Mouse (Mus musculus) hindbrain, embryonic 12.5 days (tissue): ENCODE measurements around the gene Slc25a30. TPM values are rescaled to one million over a fixed set of nuclear protein-coding genes. Genes with fewer than 3 reads are reported as not detected.

Experiments used
- ATAC-seq: fragments of 200-750 bp; cut with Nextera tagmentation; 2 replicates; pipeline ENCODE4 v1.8.0; 2017; ENCODE audit warnings: moderate TSS enrichment; ENCODE audit not compliant: low FRiP score
- H3K27ac ChIP-seq: fragments of 300-500 bp; sonication (generic); 2 replicates; pipeline ENCODE4 v1.5.1; 2016; ENCODE audit warnings: mild to moderate bottlenecking
- H3K27me3 ChIP-seq: fragments of 300-500 bp; sonication (generic); 2 replicates; pipeline ENCODE4 v1.6.1; 2016; ENCODE audit warnings: mild to moderate bottlenecking
- H3K36me3 ChIP-seq: fragments of 300-500 bp; sonication (generic); 2 replicates; pipeline ENCODE4 v1.6.1; 2016; ENCODE audit warnings: mild to moderate bottlenecking
- H3K4me1 ChIP-seq: fragments of 300-500 bp; sonication (generic); 2 replicates; pipeline ENCODE4 v1.6.1; 2016
- H3K4me2 ChIP-seq: fragments of 300-500 bp; sonication (generic); replicated peaks from 2 replicates; pipeline ENCODE4 v1.6.1; 2016; ENCODE audit warnings: mild to moderate bottlenecking
- H3K4me3 ChIP-seq: fragments of 300-500 bp; sonication (generic); 2 replicates; pipeline ENCODE4 v1.5.1; 2016; ENCODE audit warnings: mild to moderate bottlenecking
- H3K9ac ChIP-seq: fragments of 300-500 bp; sonication (generic); 2 replicates; pipeline ENCODE4 v1.6.1; 2016; ENCODE audit warnings: mild to moderate bottlenecking, moderate library complexity
- H3K9me3 ChIP-seq: fragments of 300-500 bp; sonication (generic); replicated peaks from 2 replicates; pipeline ENCODE4 v1.6.1; 2016; ENCODE audit warnings: mild to moderate bottlenecking
- WGBS: fragments of 180-500 bp; shearing (Covaris S2); methylation state at CpG from one replicate; pipeline ENCODE4 v1.1.7; 2016; 5-methylcytosine and 5-hydroxymethylcytosine counted together
- polyA plus RNA-seq: library from polyadenylated mRNA; unstranded; fragments of >200 nt; fragmentation: Nextera tagmentation; extraction: Ambion mirVana; gene quantifications from 2 replicates; pipeline ENCODE4 v1.2.1, GENCODE M21; 2016

The Slc25a30 gene
- polyA plus RNA-seq, 1 experiment from 2014 or later = 7.8 TPM

GRCm38 (mm10) chr14:75761028-75761805 lies 25.6 kb downstream of the Slc25a30 start:
- no peaks in the 10 kb centered on the region for H3K9me3 ChIP-seq
- H3K4me1 ChIP-seq = no peaks in the 10 kb centered on the region
- H3K27ac ChIP-seq = no peak overlapping the region
- no peak for ATAC-seq
- no peak overlapping the region for H3K4me3 ChIP-seq
- 63% methylated on average over 10 of the region's 10 CpGs for WGBS
- peaks cover 8% of the 10 kb centered on the region; the same call in 1 of the 2 replicates for H3K36me3 ChIP-seq
- H3K9ac ChIP-seq = no peak overlapping the region
- H3K4me2 ChIP-seq = no peak overlapping the region
- H3K27me3 ChIP-seq = peaks cover 8% of the 10 kb centered on the region; the same call in 1 of the 2 replicates

- H3K4me1 ChIP-seq = peaks cover 5% of the 10 kb centered on the region
- no peak overlapping the region for H3K4me2 ChIP-seq
- H3K27ac ChIP-seq = no peak overlapping the region
- H3K36me3 ChIP-seq = peaks cover 8% of the 10 kb centered on the region; the same call in 1 of the 2 replicates
- no peak for ATAC-seq
- H3K9me3 ChIP-seq = no peaks in the 10 kb centered on the region
- 85% methylated on average over 7 of the region's 7 CpGs for WGBS
- H3K27me3 ChIP-seq = peaks cover 8% of the 10 kb centered on the region; the same call in 1 of the 2 replicates
- no peak overlapping the region for H3K4me3 ChIP-seq
- no peak overlapping the region for H3K9ac ChIP-seq
Measured at GRCm38 (mm10) chr14:75758401-75758800, 28.4 kb downstream of the Slc25a30 start.

GRCm38 (mm10) chr14:75757821-75758220 lies 29.0 kb downstream of the Slc25a30 start:
- Histone ChIP-seq H3K9me3 (no peaks in the 10 kb centered on the region), H3K4me2 (no peak overlapping the region), H3K4me1 (peaks cover 10% of the 10 kb centered on the region), H3K36me3 (peaks cover 8% of the 10 kb centered on the region; the same call in 1 of the 2 replicates), H3K9ac (no peak overlapping the region), H3K27me3 (peaks cover 8% of the 10 kb centered on the region; the same call in 1 of the 2 replicates), H3K4me3 (no peak overlapping the region), H3K27ac (no peak overlapping the region)
- WGBS = 83% methylated on average over 2 of the region's 2 CpGs
- ATAC-seq = no peak

GRCm38 (mm10) chr14:75756971-75757370 lies 29.9 kb downstream of the Slc25a30 start:
- no peaks in the 10 kb centered on the region for H3K9me3 ChIP-seq
- H3K27me3 ChIP-seq = peaks cover 8% of the 10 kb centered on the region; the same call in 1 of the 2 replicates
- H3K4me1 ChIP-seq = peaks cover 19% of the 10 kb centered on the region
- H3K9ac ChIP-seq = no peak overlapping the region
- no peak for ATAC-seq
- H3K4me3 ChIP-seq = no peak overlapping the region
- H3K4me2 ChIP-seq = no peak overlapping the region
- 90% methylated on average over 6 of the region's 6 CpGs for WGBS
- H3K36me3 ChIP-seq = peaks cover 3% of the 10 kb centered on the region; the same call in 1 of the 2 replicates
- H3K27ac ChIP-seq = no peak overlapping the region

- H3K4me1 ChIP-seq = peaks cover 26% of the 10 kb centered on the region
- H3K4me3 ChIP-seq = peak within 1 kb of the TSS; percentile 70
- peak within 1 kb of the TSS; percentile 90 for H3K4me2 ChIP-seq
- H3K9me3 ChIP-seq = no peaks in the 10 kb centered on the region
- peaks cover 8% of the 10 kb centered on the region; the same call in 1 of the 2 replicates for H3K27me3 ChIP-seq
- H3K36me3 ChIP-seq = no peaks in the 10 kb centered on the region
- peak within 1 kb of the TSS; percentile 89 for H3K27ac ChIP-seq
- under 1% methylated on average over 78 of the region's 78 CpGs for WGBS
- peak; percentile 99 for ATAC-seq
- H3K9ac ChIP-seq = peak within 1 kb of the TSS; percentile 91
Measured at GRCm38 (mm10) chr14:75753991-75754817, 32.6 kb downstream of the Slc25a30 start, which contains the start of gene Cog3. TSS of gene Cog3 (minus strand) at chr14:75754517.

GRCm38 (mm10) chr14:75753206-75753605 lies 33.6 kb downstream of the Slc25a30 start:
- ATAC-seq = no peak

GRCm38 (mm10) chr14:75751040-75751439 lies 35.8 kb downstream of the Slc25a30 start:
- Histone ChIP-seq H3K27me3 (no peaks in the 10 kb centered on the region), H3K9me3 (no peaks in the 10 kb centered on the region), H3K4me3 (no peak overlapping the region), H3K4me2 (no peak overlapping the region), H3K36me3 (peaks cover 10% of the 10 kb centered on the region), H3K4me1 (peaks cover 26% of the 10 kb centered on the region), H3K27ac (no peak overlapping the region), H3K9ac (no peak overlapping the region)
- ATAC-seq = no peak
- 87% methylated on average over 4 of the region's 4 CpGs for WGBS

More at GRCm38 (mm10) chr14:75753206-75753605, 33.6 kb downstream of the Slc25a30 start:
- Histone ChIP-seq H3K36me3 (no peaks in the 10 kb centered on the region), H3K4me1 (peaks cover 26% of the 10 kb centered on the region), H3K4me3 (peak overlapping the region; percentile 70), H3K4me2 (peak overlapping the region; percentile 90), H3K27ac (no peak overlapping the region), H3K9ac (peak overlapping the region; percentile 91), H3K9me3 (no peaks in the 10 kb centered on the region), H3K27me3 (peaks cover 4% of the 10 kb centered on the region; the same call in 1 of the 2 replicates)
- 77% methylated on average over 8 of the region's 8 CpGs for WGBS

- Histone ChIP-seq H3K9ac (no peak overlapping the region), H3K9me3 (no peaks in the 10 kb centered on the region), H3K4me3 (no peak overlapping the region), H3K36me3 (peaks cover 10% of the 10 kb centered on the region), H3K27me3 (no peaks in the 10 kb centered on the region), H3K27ac (no peak overlapping the region), H3K4me1 (peaks cover 26% of the 10 kb centered on the region), H3K4me2 (no peak overlapping the region)
- 89% methylated on average over 4 of the region's 4 CpGs for WGBS
- ATAC-seq = no peak
Measured at GRCm38 (mm10) chr14:75749123-75749522, 37.7 kb downstream of the Slc25a30 start.

GRCm38 (mm10) chr14:75747960-75748359 lies 38.9 kb downstream of the Slc25a30 start:
- no peak overlapping the region for H3K9ac ChIP-seq
- no peak overlapping the region for H3K27ac ChIP-seq
- 93% methylated on average over 2 of the region's 2 CpGs for WGBS
- no peak overlapping the region for H3K4me3 ChIP-seq
- H3K9me3 ChIP-seq = no peaks in the 10 kb centered on the region
- H3K4me2 ChIP-seq = no peak overlapping the region
- ATAC-seq = no peak
- peaks cover 13% of the 10 kb centered on the region for H3K36me3 ChIP-seq
- H3K27me3 ChIP-seq = no peaks in the 10 kb centered on the region
- peaks cover 17% of the 10 kb centered on the region for H3K4me1 ChIP-seq

- no peaks in the 10 kb centered on the region for H3K9me3 ChIP-seq
- ATAC-seq = no peak
- no peak overlapping the region for H3K27ac ChIP-seq
- H3K4me3 ChIP-seq = no peak overlapping the region
- no peak overlapping the region for H3K4me2 ChIP-seq
- H3K4me1 ChIP-seq = no peaks in the 10 kb centered on the region
- H3K9ac ChIP-seq = no peak overlapping the region
- peaks cover 47% of the 10 kb centered on the region for H3K36me3 ChIP-seq
- WGBS = 94% methylated on average over 3 of the region's 3 CpGs
- H3K27me3 ChIP-seq = no peaks in the 10 kb centered on the region
Measured at GRCm38 (mm10) chr14:75741904-75742303, 44.9 kb downstream of the Slc25a30 start.

GRCm38 (mm10) chr14:75735597-75735996 lies 51.2 kb downstream of the Slc25a30 start:
- WGBS = 93% methylated on average over 3 of the region's 3 CpGs

GRCm38 (mm10) chr14:75732631-75733030 lies 54.2 kb downstream of the Slc25a30 start:
- Histone ChIP-seq H3K9me3 (no peaks in the 10 kb centered on the region), H3K27ac (no peak overlapping the region)
- ATAC-seq = no peak

More at GRCm38 (mm10) chr14:75735597-75735996, 51.2 kb downstream of the Slc25a30 start:
- Histone ChIP-seq H3K4me1 (no peaks in the 10 kb centered on the region), H3K27me3 (no peaks in the 10 kb centered on the region), H3K9ac (no peak overlapping the region), H3K4me2 (no peak overlapping the region), H3K9me3 (no peaks in the 10 kb centered on the region), H3K4me3 (no peak overlapping the region), H3K27ac (no peak overlapping the region), H3K36me3 (peaks cover 67% of the 10 kb centered on the region)
- no peak for ATAC-seq

More at GRCm38 (mm10) chr14:75732631-75733030, 54.2 kb downstream of the Slc25a30 start:
- Histone ChIP-seq H3K4me2 (no peak overlapping the region), H3K9ac (no peak overlapping the region), H3K4me1 (no peaks in the 10 kb centered on the region), H3K36me3 (peaks cover 71% of the 10 kb centered on the region), H3K27me3 (no peaks in the 10 kb centered on the region), H3K4me3 (no peak overlapping the region)
- 89% methylated on average over 7 of the region's 7 CpGs for WGBS
